Mouse (Mus musculus): ENCODE measurements around the gene Tfb2m. TPM values are rescaled to one million over a fixed set of nuclear protein-coding genes. Genes with fewer than 3 reads are reported as not detected.

The Tfb2m gene
- 12.6 and 16.5 TPM in 2 replicates for polyA plus RNA-seq (2012; rRNA removed; ENCODE audit: low replicate concordance)

DNA sequence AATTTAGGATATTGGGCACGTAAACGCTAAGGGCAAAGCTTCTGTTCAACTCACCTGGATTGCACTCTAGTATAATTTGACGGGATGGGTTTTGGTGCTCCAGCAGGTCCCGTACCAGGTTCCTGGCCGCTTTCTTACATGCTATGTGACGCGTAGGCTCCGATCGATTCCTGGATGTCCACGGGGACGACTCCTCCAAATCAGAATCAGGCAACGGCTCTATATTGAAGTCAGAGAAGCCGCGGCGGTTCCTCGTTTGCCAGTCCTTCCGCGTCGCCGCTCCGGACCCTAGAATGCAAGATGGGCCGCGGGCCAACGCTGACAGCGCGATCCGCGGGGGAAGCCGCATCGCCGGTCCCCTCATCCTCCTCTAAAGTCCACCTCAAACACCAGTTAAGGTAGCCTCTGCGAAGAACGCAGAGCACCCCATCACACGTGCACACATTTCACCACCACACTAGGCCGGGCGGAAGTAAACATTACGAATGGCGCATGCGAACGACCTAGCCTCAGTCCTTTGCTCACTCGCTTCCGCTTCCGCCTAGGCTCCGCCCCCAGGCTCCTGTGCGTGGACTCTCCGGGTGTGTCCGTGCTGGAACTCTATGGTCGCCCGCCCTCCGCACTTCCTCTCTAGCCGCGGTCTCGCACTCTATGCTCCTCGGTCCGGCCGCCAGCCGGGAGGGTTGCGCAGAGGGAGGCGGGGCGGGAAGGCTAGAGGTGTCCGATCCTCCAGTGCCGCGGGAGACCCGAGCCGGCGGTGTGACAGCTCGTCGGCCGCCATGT is at the start of gene Tfb2m, which contains the start of gene Cnst:
Tfb2m (minus strand) TSS at position 500 of the 783 bp plus-strand sequence.
Cnst (plus strand) TSS at position 603 of the 783 bp plus-strand sequence.

GRCm38 (mm10) chr1:179517713-179518465 is 28.2 kb downstream of the Tfb2m start, which contains the start of gene Smyd3:
Gene Smyd3 (minus strand): TSS chr1:179518041.

Other genes starting within 250 kb of the Tfb2m start
- 2.4 and 5.7 TPM in 2 replicates for gene Smyd3, start 28.2 kb downstream of the Tfb2m start, polyA plus RNA-seq (2012; rRNA removed; ENCODE audit: low replicate concordance)
- gene Cnst, start 103 bp upstream of the Tfb2m start, polyA plus RNA-seq (2012; rRNA removed; ENCODE audit: low replicate concordance): 31.5 and 31.9 TPM in 2 replicates
- 17.8 and 18.3 TPM in 2 replicates for gene Sccpdh, start 121.9 kb upstream of the Tfb2m start, polyA plus RNA-seq (2012; rRNA removed; ENCODE audit: low replicate concordance)
- gene Kif28, start 199.0 kb upstream of the Tfb2m start, polyA plus RNA-seq (2012; rRNA removed; ENCODE audit: low replicate concordance): 0.06 TPM in 1 of 2 replicates, not detected in the other

Data from subcutaneous adipose tissue, adult 2 months (tissue).